ENCODE assay signal across 8 mouse cellular contexts in the genomic region with DNA sequence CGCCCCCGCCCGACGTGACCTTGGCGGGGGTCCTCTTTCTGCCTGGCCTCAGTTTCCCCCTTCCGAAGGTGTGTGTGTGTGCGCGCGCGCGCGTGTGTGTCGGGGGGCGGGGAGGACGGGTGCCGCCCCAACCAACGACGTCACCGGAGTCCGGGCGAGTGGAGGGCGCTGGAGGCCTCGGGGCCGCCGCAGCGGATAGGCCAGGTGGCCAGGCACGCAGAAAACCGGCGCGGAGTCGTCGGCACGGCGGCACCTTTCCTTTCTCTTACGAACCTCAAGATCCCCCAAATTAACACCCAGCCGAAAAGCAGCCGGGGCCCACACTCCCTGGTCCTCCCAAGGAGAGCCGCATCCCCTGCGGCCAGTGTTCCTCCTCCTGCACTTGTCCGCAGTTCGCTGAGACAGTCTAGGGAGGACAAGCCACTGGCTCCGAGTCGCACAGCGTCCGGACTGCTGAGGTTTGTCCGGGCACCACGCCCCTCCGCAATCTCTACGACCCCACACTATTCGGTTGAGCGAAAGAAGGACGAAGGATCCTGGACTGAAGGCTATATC.
DNase-seq lines count a peak whose midpoint lies in the region; ATAC-seq lines count a peak whose summit lies in the region.

No protein-coding gene starts in this region.

- H3K4me3 ChIP-seq in liver, embryonic 16.5 days (ENCODE audit: low read depth, low read length) = peak overlapping the region; percentile 73
- H3K4me3 ChIP-seq in neural tube, embryonic 11.5 days (ENCODE audit: low read depth, low read length) = peak overlapping the region; percentile 73

- peaks cover 21% of the 10 kb centered on the region for H3K4me1 ChIP-seq in liver, embryonic 16.5 days (ENCODE audit: control insufficient read depth, low read depth, low read length)
- H3K4me1 ChIP-seq in neural tube, embryonic 11.5 days (ENCODE audit: control insufficient read depth, insufficient read depth, low read length) = peaks cover 8% of the 10 kb centered on the region

- peaks cover 34% of the 10 kb centered on the region for H3K27me3 ChIP-seq in liver, embryonic 16.5 days (ENCODE audit: control insufficient read depth, insufficient read depth, low read depth, low read length)
- H3K27me3 ChIP-seq in neural tube, embryonic 11.5 days (ENCODE audit: control insufficient read depth, insufficient read depth, low read length) = no peaks in the 10 kb centered on the region

- peak overlapping the region; percentile 63 for H3K9ac ChIP-seq in liver, embryonic 16.5 days (ENCODE audit: low read depth, low read length)
- H3K9ac ChIP-seq in neural tube, embryonic 11.5 days (ENCODE audit: low read length) = peak overlapping the region; percentile 74

- peak; percentile 54 to 59 for DNase-seq in left cerebral cortex, adult 18-20 months (ENCODE audit: low spot score in 2 of 2)
- DNase-seq in left cerebral cortex, adult 11 months (ENCODE audit: low spot score) = no peak
- DNase-seq in embryo, embryonic 10 days (ENCODE audit: low spot score) = peak; percentile 72
- peak; percentile 67 for DNase-seq in kidney, adult 11 months
- DNase-seq in neural tube, embryonic 11.5 days (ENCODE audit: low spot score) = peak; percentile 68
- DNase-seq in thymus, postnatal 14 days = peak; percentile 74

- H3K36me3 ChIP-seq in liver, embryonic 16.5 days (ENCODE audit: control insufficient read depth, insufficient read depth) = no peaks in the 10 kb centered on the region
- H3K36me3 ChIP-seq in neural tube, embryonic 11.5 days (ENCODE audit: control insufficient read depth, insufficient read depth, low read length) = no peaks in the 10 kb centered on the region

- H3K4me2 ChIP-seq in liver, embryonic 16.5 days (ENCODE audit: low read depth, low read length) = peak overlapping the region; percentile 90
- peak overlapping the region; percentile 94 for H3K4me2 ChIP-seq in neural tube, embryonic 11.5 days (ENCODE audit: low read depth)

- no peaks in the 10 kb centered on the region for H3K9me3 ChIP-seq in liver, embryonic 16.5 days (replicated peaks; ENCODE audit: control insufficient read depth, low read length)
- H3K9me3 ChIP-seq in neural tube, embryonic 11.5 days (ENCODE audit: control insufficient read depth, low read length) = no peaks in the 10 kb centered on the region

- 0 out of 2 replicates have a peak, but pooled peaks have one; percentile 8 for ATAC-seq in granulocyte monocyte progenitor cell, adult 5-6 weeks (replicated peaks; ENCODE audit: poor library complexity, severe bottlenecking)
- ATAC-seq in liver, embryonic 16.5 days (ENCODE audit: low read depth) = peak; percentile 60
- ATAC-seq in neural tube, embryonic 11.5 days (ENCODE audit: insufficient read depth, low FRiP score, low TSS enrichment) = peak; percentile 66

- H3K27ac ChIP-seq in liver, embryonic 16.5 days (ENCODE audit: low read length) = no peak overlapping the region
- H3K27ac ChIP-seq in neural tube, embryonic 11.5 days (ENCODE audit: low read depth, low read length) = no peak overlapping the region

- 1% methylated on average over 52 of the region's 52 CpGs for WGBS in liver, embryonic 16.5 days (ENCODE audit: insufficient replicate concordance)
- under 1% methylated on average over 44 of the region's 52 CpGs for WGBS in neural tube, embryonic 11.5 days

Comparison
In these comparisons a context has a peak if more than half of its experiments do, and no peak if none do; other contexts are left out.
1. ATAC-seq: peak in every context shown above with its lines; median percentile 66 in neural tube, embryonic 11.5 days; 60 in liver, embryonic 16.5 days; 8 in granulocyte monocyte progenitor cell, adult 5-6 weeks.